Mouse (Mus musculus): ENCODE data around the gene Rhox3a.

- TF ChIP-seq CTCF (IDR thresholded peaks at IDR 0.05; ENCODE audit: insufficient read depth, low read depth, low read length) (no peak), POLR2A (IDR thresholded peaks at IDR 0.05; ENCODE audit: insufficient read depth, low read depth, low read length) (no peak)
These were observed 38.8 kb upstream of the Rhox3a start, which contains the start of gene Gm9 for GRCm38 (mm10) chrX:37210941-37211340.

Measured in olfactory bulb, adult 2 months (tissue).